Mouse (Mus musculus) layer of hippocampus, adult 18-20 months (tissue): ENCODE data around the gene Ube2j2. TPM values are rescaled to one million over a fixed set of nuclear protein-coding genes. Genes with fewer than 3 reads are reported as not detected.

Experiments
- DNase-seq, 2 experiments: peaks; one replicate each; pipeline ENCODE4 v3.0.0; 2022; ENCODE audit warnings: low spot score in 2 of 2
- total RNA-seq, 2 experiments: library from RNA; stranded (reverse); gene quantifications; 2 replicates each; pipeline ENCODE4 v1.2.3; 2021

Ube2j2 gene
- total RNA-seq, 2 experiments from 2014 or later: 68.2 to 70.8 TPM

DNA sequence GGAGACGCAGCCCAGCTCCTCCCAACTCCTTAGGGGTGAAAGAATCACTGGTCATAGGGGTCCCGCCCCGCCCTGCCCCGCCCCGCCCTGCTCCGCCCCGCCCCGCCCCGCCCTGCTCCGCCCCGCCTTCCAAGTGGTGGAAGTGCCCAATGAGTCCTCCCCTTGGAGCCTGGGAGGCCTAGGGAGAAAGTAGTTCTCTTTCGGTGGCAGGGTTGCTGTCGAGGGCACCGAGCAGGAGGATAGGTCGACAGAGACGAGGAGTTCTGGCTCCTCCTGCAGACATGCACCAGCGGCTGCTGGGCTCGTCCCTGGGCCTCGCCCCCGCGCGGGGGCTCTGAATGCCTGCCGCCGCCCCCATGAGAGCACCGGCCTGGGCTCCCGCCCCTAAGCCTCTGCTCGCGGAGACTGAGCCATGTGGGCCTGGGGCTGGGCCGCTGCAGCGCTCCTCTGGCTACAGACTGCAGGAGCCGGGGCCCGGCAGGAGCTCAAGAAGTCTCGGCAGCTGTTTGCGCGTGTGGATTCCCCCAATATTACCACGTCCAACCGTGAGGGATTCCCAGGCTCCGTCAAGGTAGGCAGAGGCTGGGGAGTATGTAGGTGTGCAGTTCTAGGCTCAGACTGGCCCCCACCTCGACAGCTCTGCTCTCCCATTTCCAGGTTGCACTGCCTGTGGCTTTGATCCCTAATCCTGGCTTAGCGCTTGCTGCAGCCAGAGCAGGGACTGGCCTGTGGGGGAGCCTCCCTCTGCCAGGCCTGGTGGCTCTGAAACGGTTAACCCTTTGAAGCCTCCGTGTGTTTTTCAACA is 18.7 kb downstream of the Ube2j2 start, which contains the start of gene C1qtnf12:
TSS of gene C1qtnf12 (plus strand) at position 152 of the 805 bp plus-strand sequence.
- peak in 1 of 2 experiments; percentile 24 for DNase-seq

GRCm38 (mm10) chr4:155963106-155963505 is 19.5 kb downstream of the Ube2j2 start:
- DNase-seq: no peak

DNA sequence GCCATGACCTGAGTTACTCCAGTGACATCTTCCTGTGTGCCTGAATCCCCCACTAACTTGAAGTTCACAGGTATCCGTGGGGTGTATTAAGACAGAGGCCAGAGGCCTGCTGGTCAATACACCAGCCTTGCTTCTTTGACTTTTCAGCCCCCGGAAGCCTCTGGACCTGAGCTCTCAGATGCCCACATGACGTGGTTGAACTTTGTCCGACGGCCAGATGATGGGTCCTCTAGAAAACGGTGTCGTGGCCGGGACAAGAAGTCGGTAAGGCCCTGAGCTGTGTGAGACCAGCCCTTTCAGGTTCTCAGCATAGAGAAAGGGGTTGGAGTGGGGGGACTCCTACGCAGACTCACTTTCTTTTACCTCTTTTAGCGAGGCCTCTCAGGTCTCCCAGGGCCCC is 20.8 kb downstream of the Ube2j2 start:
- no peak for DNase-seq

- DNase-seq: no peak
Measured at GRCm38 (mm10) chr4:155969043-155969653, 25.5 kb downstream of the Ube2j2 start.

DNA sequence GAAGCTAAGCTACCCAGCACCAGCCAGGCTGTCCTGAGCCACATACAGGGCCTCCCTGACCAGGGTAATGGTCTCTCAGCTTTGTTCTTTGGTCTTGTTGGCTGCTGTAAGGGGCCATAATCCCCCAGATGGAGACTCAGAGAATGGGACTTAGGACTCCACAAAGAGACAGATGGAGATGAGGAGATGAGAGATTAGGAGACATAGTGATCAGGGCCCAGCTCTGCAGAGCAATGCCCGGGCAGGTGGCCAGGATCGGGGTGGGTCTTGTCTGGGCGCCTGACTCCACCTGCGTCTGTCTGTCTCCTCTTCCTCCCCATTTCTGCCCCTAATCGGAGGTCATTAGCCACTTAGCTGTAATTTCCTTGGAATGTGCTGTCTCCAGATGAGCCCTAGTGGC is 26.7 kb downstream of the Ube2j2 start:
- no peak for DNase-seq

DNA sequence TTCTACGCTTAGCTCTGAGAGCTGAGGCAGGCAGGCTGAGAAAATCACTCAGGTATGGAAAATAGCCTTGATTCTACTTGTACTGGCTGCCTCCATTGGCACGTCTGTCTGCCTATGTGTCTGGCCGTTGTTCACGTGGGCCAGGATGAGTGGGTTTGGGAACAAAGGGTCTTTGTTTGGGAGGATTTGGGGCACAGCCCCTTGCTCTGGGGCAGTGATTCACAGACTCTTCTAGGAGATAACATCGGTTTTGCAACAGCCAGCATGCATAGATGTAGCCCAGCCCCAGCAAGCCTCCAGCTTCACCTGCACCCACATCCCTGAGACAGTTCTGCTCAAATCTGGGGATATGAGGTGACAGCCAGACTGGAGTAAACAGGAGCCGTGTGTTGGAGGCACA is 29.0 kb downstream of the Ube2j2 start:
- DNase-seq: no peak

- no peak for DNase-seq
Measured at GRCm38 (mm10) chr4:155973239-155973638, 29.6 kb downstream of the Ube2j2 start.

GRCm38 (mm10) chr4:155981436-155982082 is 37.9 kb downstream of the Ube2j2 start:
- DNase-seq: no peak

DNA sequence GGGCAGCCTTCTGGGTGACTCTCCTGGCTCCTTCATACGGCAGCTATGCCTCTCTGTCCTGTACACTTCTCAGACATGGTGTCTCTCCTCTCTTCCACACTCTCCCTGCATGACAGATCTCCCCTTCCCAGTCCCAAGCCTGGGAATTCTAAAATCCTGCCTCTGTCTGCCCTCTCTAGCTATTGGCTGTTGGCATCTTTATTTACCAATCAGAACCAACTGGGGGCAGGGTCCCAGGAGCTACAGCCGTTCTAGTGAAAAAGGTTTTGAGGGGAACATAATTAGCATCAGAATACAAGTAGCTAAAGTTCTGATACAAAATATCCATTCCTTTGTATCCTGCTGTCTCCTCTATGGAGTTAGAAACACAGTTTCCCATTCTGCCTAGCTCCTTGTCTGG is 40.2 kb downstream of the Ube2j2 start:
- DNase-seq: no peak

DNA sequence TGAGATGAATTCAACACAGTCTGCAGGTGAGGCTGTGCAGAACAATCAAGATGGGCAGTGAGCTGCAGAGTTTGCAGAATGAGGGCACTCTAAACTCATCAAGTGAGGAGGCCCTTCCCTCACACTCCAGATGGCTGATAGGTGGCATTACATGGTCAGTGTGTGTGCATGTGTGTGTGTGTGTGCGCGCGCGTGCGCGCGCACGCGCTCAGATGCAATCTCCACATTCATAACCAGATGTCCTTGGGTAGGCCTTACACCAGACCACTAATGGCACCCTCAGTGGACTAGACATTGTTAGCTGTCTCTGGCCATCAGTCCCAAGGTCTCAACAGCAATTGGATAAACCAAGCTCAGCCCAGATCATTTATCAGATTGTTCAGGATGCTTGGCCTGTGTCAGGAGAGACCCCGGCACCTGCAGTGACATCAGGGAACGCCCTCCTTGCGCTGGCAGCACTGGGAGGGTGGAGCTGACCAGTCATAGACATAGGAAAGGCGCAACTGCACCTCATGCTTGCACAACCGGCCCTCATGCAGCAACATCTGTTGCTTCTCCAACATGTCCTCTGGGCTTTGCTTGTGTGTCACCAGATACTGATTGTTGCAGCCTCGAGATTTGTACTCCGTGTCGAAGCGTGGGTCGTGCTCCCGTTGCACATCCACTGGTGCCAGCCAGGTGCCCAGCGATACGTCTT is 47.7 kb downstream of the Ube2j2 start:
- no peak for DNase-seq

GRCm38 (mm10) chr4:155991908-155992230 is 48.2 kb downstream of the Ube2j2 start:
- DNase-seq: no peak

DNA sequence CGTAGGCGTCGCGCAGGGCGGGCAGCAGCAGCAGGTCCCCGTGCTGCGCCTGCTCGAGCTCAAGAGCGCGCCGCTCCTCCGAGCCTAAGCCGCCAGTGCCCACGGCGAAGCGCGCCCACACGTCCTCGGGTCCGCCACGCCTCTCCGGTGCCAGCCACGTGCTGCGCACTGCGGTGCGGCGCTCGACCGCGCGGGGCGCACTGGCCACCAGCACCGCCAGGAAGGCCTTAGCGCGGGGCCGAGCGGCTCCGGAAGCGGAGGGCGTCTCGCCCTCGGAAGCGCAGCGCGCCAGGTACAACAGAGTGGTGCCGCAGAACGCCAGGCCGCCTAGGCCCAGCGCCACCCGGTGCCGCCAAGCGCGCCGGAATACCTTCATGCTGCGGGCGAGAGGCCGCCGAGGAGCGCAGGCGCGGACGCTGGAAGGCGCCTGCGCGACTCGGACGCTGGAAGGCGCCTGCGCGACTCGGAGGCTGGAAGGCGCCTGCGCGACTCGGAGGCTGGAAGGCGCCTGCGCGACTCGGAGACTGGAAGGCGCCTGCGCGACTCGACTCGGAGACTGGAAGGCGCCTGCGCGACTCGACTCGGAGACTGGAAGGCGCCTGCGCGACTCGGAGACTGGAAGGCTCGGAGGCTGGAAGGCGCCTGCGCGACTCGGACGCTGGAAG is 48.7 kb downstream of the Ube2j2 start, which contains the start of the genes B3galt6 and Sdf4:
TSS of gene B3galt6 (minus strand) at position 409 of the 665 bp plus-strand sequence.
TSS of gene Sdf4 (plus strand) at position 632 of the 665 bp plus-strand sequence.
- DNase-seq: peak; percentile 86 to 93

- peak; percentile 93 to 99 for DNase-seq
Measured at GRCm38 (mm10) chr4:155992906-155993547, 49.4 kb downstream of the Ube2j2 start.

DNA sequence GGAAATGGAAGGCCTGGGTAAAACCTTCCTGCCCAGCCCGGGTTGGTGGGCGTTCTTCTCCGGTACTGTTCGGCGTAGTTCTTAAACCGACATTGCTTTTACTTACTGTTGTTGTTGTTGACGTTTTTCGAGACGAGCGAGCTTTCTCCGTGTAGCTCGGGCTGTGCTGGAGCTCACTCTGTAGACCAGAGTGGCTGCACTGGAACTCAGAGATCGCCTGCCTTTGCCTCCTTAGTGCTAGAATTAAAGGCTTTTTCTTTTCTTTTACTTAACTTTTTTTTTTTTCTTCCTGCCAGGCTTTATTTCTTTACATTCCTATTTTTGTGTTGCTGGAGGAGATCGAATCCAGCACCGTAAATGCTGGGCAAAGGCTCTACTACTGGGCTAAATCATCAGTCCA is 50.0 kb downstream of the Ube2j2 start:
- no peak for DNase-seq

DNA sequence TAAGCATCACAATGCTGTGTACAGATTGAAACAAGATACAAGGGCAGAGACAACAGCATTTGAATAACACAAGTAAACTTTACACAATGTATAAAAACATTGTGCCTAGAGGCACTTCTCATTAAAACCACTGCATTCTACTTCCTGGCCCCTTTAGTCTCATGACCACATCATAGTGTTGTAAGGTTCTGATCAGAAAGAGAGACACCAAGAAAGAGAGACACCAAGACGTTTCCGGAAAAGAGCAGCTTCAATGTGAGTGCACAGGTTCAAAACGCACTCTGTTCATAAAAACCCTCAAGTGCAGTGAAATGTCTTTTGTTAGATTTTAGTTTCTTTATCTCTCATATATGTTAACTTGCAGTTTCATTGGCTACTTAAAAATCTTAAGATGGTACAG is 60.5 kb downstream of the Ube2j2 start:
- no peak for DNase-seq

DNA sequence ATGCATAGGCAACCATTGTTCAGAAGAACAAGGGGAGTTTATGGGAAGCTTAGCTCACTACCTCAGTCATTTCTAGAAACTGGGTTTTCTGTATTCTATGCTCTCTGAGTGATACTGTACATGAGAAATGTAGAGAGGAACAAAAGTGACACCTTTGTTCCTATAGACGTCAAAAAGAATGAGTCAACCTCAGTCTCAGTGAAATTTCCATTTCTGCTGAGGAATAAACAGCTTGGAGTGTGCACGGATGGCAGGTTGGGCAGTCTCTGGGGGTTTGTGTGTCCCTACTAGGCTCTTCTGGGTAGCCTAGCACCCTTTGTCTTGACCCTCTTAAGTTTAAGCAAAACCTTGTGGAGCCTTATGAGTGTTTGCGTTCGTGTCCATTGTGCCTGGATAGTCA is 64.7 kb downstream of the Ube2j2 start:
- DNase-seq: no peak
